Comparison of ENCODE assay signal across 9 mouse cellular contexts in the genomic region with DNA sequence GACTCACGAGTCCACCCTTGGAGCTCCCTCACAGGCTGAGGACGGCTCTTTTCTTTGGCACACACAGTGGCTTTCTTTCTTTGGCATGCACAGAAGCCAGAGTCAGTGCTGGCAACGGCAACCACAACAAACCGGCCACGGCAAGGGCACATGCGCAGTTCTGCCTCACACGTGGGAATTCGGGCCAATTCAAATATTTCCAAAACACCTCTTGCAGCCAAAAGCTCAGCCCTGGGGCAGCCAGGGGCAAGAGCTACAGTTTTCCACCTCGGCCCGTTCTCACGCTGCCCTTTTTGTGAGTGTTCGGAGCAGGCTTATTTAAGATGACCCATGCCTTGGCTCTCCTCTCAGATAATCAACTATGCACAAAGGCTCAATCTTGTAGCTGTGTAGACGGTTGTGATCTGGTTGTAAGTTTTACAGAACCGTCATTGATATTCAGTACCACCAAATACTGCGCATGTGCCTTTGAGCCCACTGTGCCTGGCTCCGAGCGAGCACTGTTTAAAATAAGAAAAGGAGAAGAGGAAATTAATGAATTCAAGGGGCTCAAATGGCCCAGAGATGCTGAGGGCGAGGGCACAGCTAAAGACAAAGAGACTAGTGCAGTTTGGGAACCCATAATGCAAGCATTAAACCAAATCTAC.
DNase-seq lines count a peak whose midpoint lies in the region; TF ChIP-seq lines count a peak whose summit lies in the region.
"Had no signal": no experiment of that assay in that cellular context is flagged by ENCODE, and none has a peak within 500 bp of the region (broad histone marks: within the 10 kb centered on the region; RNA-seq: fewer than 3 reads in every experiment).

No protein-coding gene starts in this region.

- peak; percentile 98 for DNase-seq in heart, adult 11 months
- no peak for DNase-seq in heart, embryonic 10.5 days (ENCODE audit: low spot score)
- peak; percentile 25 for DNase-seq in thymus, postnatal 0 days (ENCODE audit: low spot score)
- DNase-seq in thymus, adult 2 months, result no peak
- peak; percentile 70 to 85 for DNase-seq in heart, adult 9 months (ENCODE audit: low spot score in 2 of 2)
- DNase-seq in lung, postnatal 4 days, result peak; percentile 61 to 83
- no peak for DNase-seq in right cerebral cortex, adult 18-20 months
- no peak for DNase-seq in urinary bladder, postnatal 10 days (ENCODE audit: low spot score)

- no peak for TF ChIP-seq POLR2A in thymus, adult 2 months (IDR thresholded peaks at IDR 0.05; ENCODE audit: control insufficient read depth, extremely low read depth, insufficient read depth, low read length, poor library complexity)

- H3K36me3 ChIP-seq in heart, embryonic 10.5 days, result no peaks in the 10 kb centered on the region
- H3K36me3 ChIP-seq in thymus, adult 2 months (ENCODE audit: control insufficient read depth, insufficient read depth, low read length), result no peaks in the 10 kb centered on the region
- H3K36me3 ChIP-seq: G1E had no signal

- no peaks in the 10 kb centered on the region for H3K9me3 ChIP-seq in heart, embryonic 10.5 days

- H3K27me3 ChIP-seq in heart, embryonic 10.5 days (ENCODE audit: insufficient read depth, poor library complexity, severe bottlenecking), result no peaks in the 10 kb centered on the region
- H3K27me3 ChIP-seq in thymus, adult 2 months (ENCODE audit: control insufficient read depth, insufficient read depth, low read length), result no peaks in the 10 kb centered on the region

- H3K27ac ChIP-seq in heart, embryonic 10.5 days, result no peak overlapping the region
- H3K27ac ChIP-seq in thymus, adult 2 months (ENCODE audit: control insufficient read depth, insufficient read depth, low read length), result no peak overlapping the region

- no peak overlapping the region for H3K4me3 ChIP-seq in heart, embryonic 10.5 days
- H3K4me3 ChIP-seq in thymus, adult 2 months (ENCODE audit: control insufficient read depth, insufficient read depth, low read length), result no peak overlapping the region

- H3K4me1 ChIP-seq in heart, embryonic 10.5 days, result peaks cover 16% of the 10 kb centered on the region
- peaks cover 9% of the 10 kb centered on the region for H3K4me1 ChIP-seq in thymus, adult 2 months (replicated peaks; ENCODE audit: control insufficient read depth, insufficient read depth, low read length)

- WGBS in heart, embryonic 10.5 days, result 89% methylated on average over 18 of the region's 18 CpGs
- WGBS in thymus, adult 2 months, result 49% methylated on average over 18 of the region's 18 CpGs

- no peak for TF ChIP-seq CTCF in thymus, adult 2 months (IDR thresholded peaks at IDR 0.05; ENCODE audit: borderline replicate concordance, control insufficient read depth, extremely low read depth, insufficient read depth, low read length, poor library complexity)

Comparison
In these comparisons a context has a peak if more than half of its experiments do, and no peak if none do; other contexts are left out.
1. DNase-seq: peak in heart, adult 11 months (single experiment), thymus, postnatal 0 days (single experiment), heart, adult 9 months (2 of 2) and lung, postnatal 4 days (2 of 2); none in heart, embryonic 10.5 days (single experiment), thymus, adult 2 months (single experiment), right cerebral cortex, adult 18-20 months (single experiment) and urinary bladder, postnatal 10 days (single experiment).